8 mouse cellular contexts compared by ENCODE assay signal in the genomic region with DNA sequence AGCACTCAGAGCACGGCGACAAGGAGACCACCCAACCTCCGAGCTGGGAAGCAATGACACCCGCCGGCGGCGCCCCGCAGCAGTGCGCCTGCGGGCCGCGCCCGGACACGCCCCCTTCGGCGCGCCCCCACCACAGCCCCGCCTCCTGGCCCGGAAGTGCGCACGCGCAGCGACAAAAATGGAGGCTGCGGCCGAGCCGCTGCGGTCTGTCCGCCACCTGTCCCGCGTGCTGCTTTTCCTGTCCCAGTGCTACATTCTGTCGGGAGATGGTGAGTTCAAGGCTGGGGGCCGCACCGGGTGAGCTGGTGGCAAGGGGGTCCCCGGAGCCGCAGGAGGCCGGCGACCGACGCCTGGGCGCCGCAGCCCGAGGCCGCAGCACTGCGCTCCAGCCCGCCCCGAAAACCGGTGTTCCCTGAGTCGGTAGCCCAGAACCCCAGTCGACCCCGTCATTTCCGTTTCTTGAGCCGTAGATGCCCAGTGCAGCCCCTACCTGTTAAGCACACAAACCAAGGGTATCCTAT. TPM values are rescaled to one million over a fixed set of nuclear protein-coding genes. Genes with fewer than 3 reads are reported as not detected.
DNase-seq lines count a peak whose midpoint lies in the region; ATAC-seq lines count a peak whose summit lies in the region.

No protein-coding gene starts in this region.

- H3K4me2 ChIP-seq in embryonic facial prominence, embryonic 13.5 days = peak overlapping the region; percentile 77
- peak overlapping the region; percentile 82 for H3K4me2 ChIP-seq in limb, embryonic 12.5 days
- peak overlapping the region; percentile 82 for H3K4me2 ChIP-seq in midbrain, embryonic 14.5 days (ENCODE audit: low read length)

- H3K9ac ChIP-seq in embryonic facial prominence, embryonic 13.5 days = peak overlapping the region; percentile 83
- peak overlapping the region; percentile 76 for H3K9ac ChIP-seq in limb, embryonic 12.5 days (replicated peaks)
- peak overlapping the region; percentile 77 for H3K9ac ChIP-seq in midbrain, embryonic 14.5 days (replicated peaks; ENCODE audit: low read length)

- H3K27ac ChIP-seq in embryonic facial prominence, embryonic 13.5 days = peak overlapping the region; percentile 84
- H3K27ac ChIP-seq in limb, embryonic 12.5 days = peak overlapping the region; percentile 77
- peak overlapping the region; percentile 82 for H3K27ac ChIP-seq in midbrain, embryonic 14.5 days (replicated peaks; ENCODE audit: low read depth, low read length)

- peak; percentile 87 for ATAC-seq in embryonic facial prominence, embryonic 13.5 days (ENCODE audit: insufficient number of reproducible peaks, insufficient read depth, low FRiP score, low TSS enrichment, low read depth)
- ATAC-seq in limb, embryonic 12.5 days (ENCODE audit: insufficient number of reproducible peaks, insufficient read depth, low FRiP score, low TSS enrichment, low read depth) = peak; percentile 86
- peak; percentile 95 for ATAC-seq in midbrain, embryonic 14.5 days (ENCODE audit: low FRiP score, low TSS enrichment)

- H3K4me1 ChIP-seq in embryonic facial prominence, embryonic 13.5 days = peaks cover 20% of the 10 kb centered on the region
- H3K4me1 ChIP-seq in limb, embryonic 12.5 days (replicated peaks) = peaks cover 20% of the 10 kb centered on the region
- peaks cover 14% of the 10 kb centered on the region for H3K4me1 ChIP-seq in midbrain, embryonic 14.5 days (ENCODE audit: control insufficient read depth, insufficient read depth, low read length)

- 0% methylated on average over 52 of the region's 52 CpGs for WGBS in embryonic facial prominence, embryonic 13.5 days
- under 1% methylated on average over 52 of the region's 52 CpGs for WGBS in limb, embryonic 12.5 days
- under 1% methylated on average over 52 of the region's 52 CpGs for WGBS in midbrain, embryonic 14.5 days

- H3K36me3 ChIP-seq in embryonic facial prominence, embryonic 13.5 days = peaks cover 29% of the 10 kb centered on the region
- H3K36me3 ChIP-seq in limb, embryonic 12.5 days = peaks cover 27% of the 10 kb centered on the region
- peaks cover 34% of the 10 kb centered on the region for H3K36me3 ChIP-seq in midbrain, embryonic 14.5 days (ENCODE audit: control insufficient read depth, insufficient read depth, low read length)

- peak overlapping the region; percentile 80 for H3K4me3 ChIP-seq in embryonic facial prominence, embryonic 13.5 days
- peak overlapping the region; percentile 82 for H3K4me3 ChIP-seq in limb, embryonic 12.5 days (replicated peaks)
- peak overlapping the region; percentile 79 for H3K4me3 ChIP-seq in midbrain, embryonic 14.5 days (replicated peaks; ENCODE audit: low read depth, low read length)

- DNase-seq in 416B (ENCODE audit: low read depth) = peak; percentile 71
- DNase-seq in adrenal gland, postnatal 4 days (ENCODE audit: low spot score in 2 of 2) = peak; percentile 75 to 77
- DNase-seq in heart, adult 8-10 months (ENCODE audit: low spot score) = peak; percentile 84
- peak; percentile 74 to 83 for DNase-seq in kidney, adult 8-10 months
- DNase-seq in midbrain, embryonic 14.5 days = peak; percentile 95
- peak; percentile 85 for DNase-seq in spleen, adult 12 weeks (ENCODE audit: low spot score)

- no peaks in the 10 kb centered on the region for H3K27me3 ChIP-seq in embryonic facial prominence, embryonic 13.5 days
- H3K27me3 ChIP-seq in limb, embryonic 12.5 days = no peaks in the 10 kb centered on the region
- H3K27me3 ChIP-seq in midbrain, embryonic 14.5 days (ENCODE audit: control insufficient read depth, insufficient read depth, low read length) = no peaks in the 10 kb centered on the region

- no peaks in the 10 kb centered on the region for H3K9me3 ChIP-seq in embryonic facial prominence, embryonic 13.5 days
- no peaks in the 10 kb centered on the region for H3K9me3 ChIP-seq in limb, embryonic 12.5 days
- no peaks in the 10 kb centered on the region for H3K9me3 ChIP-seq in midbrain, embryonic 14.5 days (ENCODE audit: control insufficient read depth, low read length)

RNA-seq across cellular contexts. Expression of a gene that starts 2.4 kb away (rescaled TPM):
- 10 to 100 TPM; 41.9 to 44.3 TPM for total RNA-seq in adrenal gland, postnatal 4 days (2021)
- 74.7 and 81.3 TPM in 2 replicates for polyA plus RNA-seq in embryonic facial prominence, embryonic 13.5 days (2015; fragmentation: Nextera tagmentation; extraction: Ambion mirVana)
- total RNA-seq in heart, adult 8-10 months (2022) = 10 to 100 TPM; 21.2 to 25.2 (median 21.8) TPM
- polyA plus RNA-seq in limb, embryonic 12.5 days (2016; fragmentation: Nextera tagmentation; extraction: Ambion mirVana) = 67.8 and 75.1 TPM in 2 replicates
- 85.2 and 90.8 TPM in 2 replicates for polyA plus RNA-seq in midbrain, embryonic 14.5 days (2014; fragmentation: Nextera tagmentation; extraction: Ambion mirVana)

RNA-seq across cellular contexts. Expression of a gene that starts 48.7 kb away (rescaled TPM):
- total RNA-seq in adrenal gland, postnatal 4 days (2021) = 10 to 100 TPM; 27.1 to 29.2 TPM
- 8.5 and 9.1 TPM in 2 replicates for polyA plus RNA-seq in embryonic facial prominence, embryonic 13.5 days (2015; fragmentation: Nextera tagmentation; extraction: Ambion mirVana)
- 10 to 100 TPM; 31.4 to 34.5 (median 32.2) TPM for total RNA-seq in heart, adult 8-10 months (2022)
- 10.6 and 11.6 TPM in 2 replicates for polyA plus RNA-seq in limb, embryonic 12.5 days (2016; fragmentation: Nextera tagmentation; extraction: Ambion mirVana)
- 12.4 and 17.6 TPM in 2 replicates for polyA plus RNA-seq in midbrain, embryonic 14.5 days (2014; fragmentation: Nextera tagmentation; extraction: Ambion mirVana)

Comparison
In these comparisons a context has a peak if more than half of its experiments do, and no peak if none do; other contexts are left out.
1. Peak in every context shown above with its lines: DNase-seq, ATAC-seq, H3K4me3 ChIP-seq and H3K27ac ChIP-seq.